Mouse (Mus musculus) adrenal gland, adult 18-20 months (tissue): ENCODE data around the gene Agpat3. TPM values are rescaled to one million over a fixed set of nuclear protein-coding genes. Genes with fewer than 3 reads are reported as not detected.
A peak's percentile ranks its signal among the peaks of the same experiment; 100 is the strongest.

Source experiments
- DNase-seq, 2 experiments: peaks; one replicate each; pipeline ENCODE4 v3.0.0; 2021 to 2022; ENCODE audit warnings: low spot score in 2 of 2
- long read RNA-seq, 2 experiments: library from polyadenylated mRNA; stranded (forward); transcript quantifications; one replicate each; pipeline ENCODE4 v2.0.0; 2021
- total RNA-seq, 2 experiments: library from RNA; stranded (reverse); gene quantifications; 1 replicate in 1 of 2; 2 replicates in 1 of 2; pipeline ENCODE4 v1.2.3; 2021

Agpat3 gene
- total RNA-seq = 100 to 1,000 TPM; 289 to 343 TPM
- long read RNA-seq, experiment 1, full-length matches to known transcripts = 101 of 293 reads
- long read RNA-seq, experiment 1, partial matches to known transcripts = 15 of 293 reads
- long read RNA-seq, experiment 1, other reads (novel, unspliced or antisense) = 177 of 293 reads
- long read RNA-seq, experiment 2, full-length matches to known transcripts = 380 of 882 reads
- long read RNA-seq, experiment 2, partial matches to known transcripts = 206 of 882 reads
- long read RNA-seq, experiment 2, other reads (novel, unspliced or antisense) = 296 of 882 reads

GRCm38 (mm10) chr10:78351887-78352665 is at the start of gene Agpat3:
Agpat3 (minus strand) TSS chr10:78352489.
- DNase-seq = peak; percentile 62 to 64

GRCm38 (mm10) chr10:78401127-78401526 is 48.8 kb upstream of the Agpat3 start:
- no peak for DNase-seq

- peak in 1 of 2 experiments; percentile 31 for DNase-seq
Observed at GRCm38 (mm10) chr10:78399090-78399657, 46.9 kb upstream of the Agpat3 start.

GRCm38 (mm10) chr10:78396625-78396885 is 44.3 kb upstream of the Agpat3 start:
- DNase-seq = no peak

- peak; percentile 96 to 97 for DNase-seq
Observed at GRCm38 (mm10) chr10:78395819-78396624, 43.7 kb upstream of the Agpat3 start.

GRCm38 (mm10) chr10:78395377-78395776 is 43.1 kb upstream of the Agpat3 start:
- DNase-seq = no peak

GRCm38 (mm10) chr10:78392072-78392471 is 39.8 kb upstream of the Agpat3 start:
- DNase-seq = peak; percentile 83 to 85

GRCm38 (mm10) chr10:78390982-78391470 is 38.7 kb upstream of the Agpat3 start:
- no peak for DNase-seq

- no peak for DNase-seq
Observed at GRCm38 (mm10) chr10:78388216-78388980, 36.1 kb upstream of the Agpat3 start.

GRCm38 (mm10) chr10:78385520-78385919 is 33.2 kb upstream of the Agpat3 start:
- DNase-seq = no peak

- no peak for DNase-seq
Observed at GRCm38 (mm10) chr10:78383567-78383966, 31.3 kb upstream of the Agpat3 start.

- DNase-seq = no peak
Observed at GRCm38 (mm10) chr10:78378516-78378915, 26.2 kb upstream of the Agpat3 start.

GRCm38 (mm10) chr10:78372681-78373668 is 20.7 kb upstream of the Agpat3 start:
- DNase-seq = no peak

- no peak for DNase-seq
Observed at GRCm38 (mm10) chr10:78371746-78372145, 19.5 kb upstream of the Agpat3 start.

GRCm38 (mm10) chr10:78367586-78367985 is 15.3 kb upstream of the Agpat3 start:
- DNase-seq = no peak

GRCm38 (mm10) chr10:78366851-78367312 is 14.6 kb upstream of the Agpat3 start:
- no peak for DNase-seq

GRCm38 (mm10) chr10:78366195-78366834 is 14.0 kb upstream of the Agpat3 start:
- DNase-seq = no peak

- DNase-seq = no peak
Observed at GRCm38 (mm10) chr10:78365555-78365954, 13.3 kb upstream of the Agpat3 start.

GRCm38 (mm10) chr10:78364106-78364505 is 11.8 kb upstream of the Agpat3 start:
- no peak for DNase-seq
